Mouse (Mus musculus) thymus, postnatal 0 days (tissue): Measurements from ENCODE around the gene Taf8. TPM values are rescaled to one million over a fixed set of nuclear protein-coding genes. Genes with fewer than 3 reads are reported as not detected.

Experiments
- DNase-seq: peaks from one replicate; pipeline ENCODE4 v3.0.0-alpha.2; 2015; ENCODE audit warnings: low spot score
- polyA plus RNA-seq: library from polyadenylated mRNA; unstranded; fragments of >200 nt; fragmentation: Nextera tagmentation; extraction: Ambion mirVana; gene quantifications from 2 replicates; pipeline ENCODE4 v1.2.1, GENCODE M21; 2015

Taf8 gene
- polyA plus RNA-seq, 1 experiment from 2014 or later, result 28.0 TPM

- no peak for DNase-seq
Measured at GRCm38 (mm10) chr17:47490791-47491190, 11.3 kb downstream of the Taf8 start.

DNA sequence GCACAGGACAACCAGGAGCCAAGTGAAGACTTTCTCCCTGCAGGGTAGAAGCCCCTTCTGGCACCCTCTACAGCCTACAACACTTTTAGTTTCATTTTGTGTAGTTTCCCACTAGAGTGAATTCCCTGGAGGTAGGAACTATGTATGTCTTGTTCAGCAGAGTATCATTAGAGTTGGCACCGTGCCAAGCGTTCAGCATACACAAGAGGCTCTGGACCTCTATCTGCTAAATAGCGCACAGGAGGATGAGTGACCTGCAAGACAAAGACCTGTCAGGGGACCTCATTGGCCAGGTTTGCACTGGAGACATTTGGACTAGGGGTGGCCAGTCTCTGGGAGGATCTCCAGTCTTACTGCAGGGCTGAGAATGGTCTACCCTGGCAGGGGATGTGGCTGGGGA is 16.3 kb downstream of the Taf8 start:
- DNase-seq, result no peak

GRCm38 (mm10) chr17:47484993-47485392 is 17.1 kb downstream of the Taf8 start:
- no peak for DNase-seq

- DNase-seq, result no peak
Measured at GRCm38 (mm10) chr17:47484241-47484921, 17.7 kb downstream of the Taf8 start.

DNA sequence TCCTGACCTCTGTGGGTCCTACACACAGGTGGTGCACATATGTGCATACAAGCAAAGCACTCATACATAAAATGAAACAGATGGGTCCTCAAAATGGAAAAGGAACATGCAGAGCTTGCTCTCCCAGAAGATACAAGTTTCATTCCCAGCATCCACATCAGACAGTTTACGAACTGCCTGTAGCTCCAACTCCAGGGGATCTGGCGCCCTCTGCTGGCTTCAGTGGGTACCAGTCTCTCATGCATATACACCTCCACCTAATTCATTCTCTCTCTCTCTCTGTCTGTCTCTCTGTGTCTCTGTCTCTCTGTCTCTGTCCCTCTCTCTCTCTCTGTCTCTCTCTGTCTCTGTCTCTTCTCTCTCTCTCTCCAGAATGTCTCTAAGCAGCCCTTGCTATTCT is 19.7 kb downstream of the Taf8 start:
- peak; percentile 75 for DNase-seq

- DNase-seq, result no peak
Measured at GRCm38 (mm10) chr17:47479887-47480286, 22.2 kb downstream of the Taf8 start.

GRCm38 (mm10) chr17:47475714-47476113 is 26.4 kb downstream of the Taf8 start:
- peak; percentile 37 for DNase-seq

- DNase-seq, result no peak
Measured at GRCm38 (mm10) chr17:47475181-47475580, 26.9 kb downstream of the Taf8 start.

GRCm38 (mm10) chr17:47474250-47474649 is 27.8 kb downstream of the Taf8 start:
- no peak for DNase-seq

DNA sequence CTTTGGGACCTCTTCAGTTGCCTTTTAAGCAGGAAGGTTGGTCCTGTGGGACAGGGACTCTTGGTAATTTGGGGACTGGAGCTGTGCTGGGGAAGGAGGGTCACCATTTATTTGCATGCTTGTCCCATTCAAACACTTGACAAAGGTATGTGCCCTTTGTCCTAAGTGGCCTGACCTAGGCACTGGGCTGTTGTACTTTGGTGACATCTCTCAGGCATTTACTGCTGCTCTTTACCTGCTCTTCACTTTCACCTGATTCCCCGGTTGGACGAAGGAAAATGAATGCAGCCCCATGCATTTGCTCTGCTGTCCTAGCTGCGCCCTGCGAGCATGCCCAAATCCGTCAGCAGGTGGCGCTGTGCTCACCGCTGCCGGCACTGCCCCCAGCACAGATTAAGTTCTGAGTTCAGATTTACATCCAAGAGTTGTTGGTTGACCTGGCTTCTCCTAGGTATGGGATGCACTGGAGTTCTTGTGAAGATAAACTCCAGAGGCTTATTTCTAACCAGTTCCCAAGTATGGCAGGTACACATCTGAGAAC is 28.6 kb downstream of the Taf8 start:
- peak; percentile 70 for DNase-seq

DNA sequence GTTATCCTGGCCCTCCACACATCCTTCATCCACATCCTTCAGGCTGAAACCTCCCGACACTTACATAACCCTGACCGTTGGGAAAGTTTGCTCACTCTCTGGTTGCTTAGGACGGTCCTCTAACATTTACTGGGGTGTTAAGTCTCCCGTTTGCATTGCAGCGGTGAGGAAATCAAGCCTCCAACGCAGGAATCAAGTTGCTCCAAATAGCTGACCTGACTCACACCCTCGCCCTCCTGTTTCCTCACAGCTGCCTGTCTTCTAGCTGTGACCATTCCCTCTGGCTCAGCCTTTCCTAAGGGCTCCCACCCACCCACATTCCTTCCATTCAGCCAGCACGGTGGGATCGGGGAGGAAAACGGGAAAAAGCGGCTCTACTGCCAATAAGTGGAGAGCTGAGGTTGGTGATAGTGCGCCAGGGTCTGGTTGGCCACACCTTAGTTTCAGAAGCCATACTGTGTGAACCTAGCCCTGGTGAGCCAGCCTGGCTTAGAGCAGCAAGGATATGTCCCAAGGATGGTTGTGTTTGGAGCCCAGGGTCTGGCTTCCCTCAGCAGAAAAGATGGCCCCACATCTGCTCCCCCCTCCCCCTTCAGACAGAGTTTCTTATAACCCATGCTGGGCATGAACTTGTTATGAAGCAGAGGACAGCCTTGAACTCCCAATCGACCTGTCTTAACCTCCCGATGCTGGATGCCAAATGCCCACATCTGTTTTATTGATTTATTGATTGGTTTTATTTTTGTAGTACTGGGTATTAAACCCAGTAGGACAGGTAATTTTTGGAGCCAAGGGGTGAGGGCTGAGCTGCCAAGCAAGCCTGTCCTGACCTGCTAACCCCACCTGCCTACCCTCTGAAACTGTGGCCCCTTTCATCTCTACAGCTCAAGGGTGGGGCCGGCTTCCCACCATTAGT is 29.4 kb downstream of the Taf8 start:
- no peak for DNase-seq

GRCm38 (mm10) chr17:47470686-47471085 is 31.4 kb downstream of the Taf8 start:
- no peak for DNase-seq

DNA sequence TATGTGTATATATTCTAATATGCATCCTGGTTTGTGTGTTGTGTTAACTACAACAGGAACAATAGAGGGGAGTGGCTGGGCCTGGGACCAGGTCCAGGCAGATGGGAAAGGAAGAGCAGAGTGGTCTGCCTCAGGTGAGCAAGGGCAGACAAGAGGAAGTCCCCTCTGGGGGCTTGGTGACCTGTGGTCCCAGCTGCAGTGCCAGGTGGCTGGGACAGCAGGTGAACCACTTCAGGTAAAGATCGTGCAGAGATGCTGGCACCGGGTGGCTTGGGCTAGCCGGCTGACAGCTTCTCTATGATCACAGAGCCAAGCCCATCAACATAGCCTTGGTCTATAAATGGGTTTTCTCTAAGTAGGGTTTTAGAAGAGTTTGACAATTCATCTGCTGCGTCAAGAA is 32.0 kb downstream of the Taf8 start:
- DNase-seq, result no peak

GRCm38 (mm10) chr17:47469642-47470041 is 32.5 kb downstream of the Taf8 start:
- DNase-seq, result no peak

- DNase-seq, result peak; percentile 31
Measured at GRCm38 (mm10) chr17:47468466-47468865, 33.6 kb downstream of the Taf8 start.

DNA sequence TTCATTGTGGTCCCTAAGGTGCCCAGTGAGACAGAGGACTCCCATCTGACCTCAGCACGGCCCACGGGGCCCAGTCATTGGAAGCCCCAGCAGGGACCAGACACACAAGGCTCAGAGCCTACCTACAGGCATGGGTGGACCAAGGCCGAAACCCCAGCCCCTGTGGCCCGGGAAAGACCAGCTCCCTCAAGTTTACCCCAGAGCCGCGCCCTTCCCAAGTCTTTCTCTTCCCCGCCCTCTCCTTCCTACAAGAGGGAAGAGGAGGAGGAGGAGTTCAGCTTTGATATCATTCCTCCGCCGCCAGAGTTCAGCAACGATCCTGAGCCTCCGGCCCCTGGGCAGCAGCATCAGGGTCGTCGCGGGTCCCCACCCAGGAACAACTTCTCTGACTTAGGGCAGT is 34.0 kb downstream of the Taf8 start:
- DNase-seq, result no peak

- no peak for DNase-seq
Measured at GRCm38 (mm10) chr17:47467659-47468058, 34.4 kb downstream of the Taf8 start.

- no peak for DNase-seq
Measured at GRCm38 (mm10) chr17:47466284-47466683, 35.8 kb downstream of the Taf8 start.

DNA sequence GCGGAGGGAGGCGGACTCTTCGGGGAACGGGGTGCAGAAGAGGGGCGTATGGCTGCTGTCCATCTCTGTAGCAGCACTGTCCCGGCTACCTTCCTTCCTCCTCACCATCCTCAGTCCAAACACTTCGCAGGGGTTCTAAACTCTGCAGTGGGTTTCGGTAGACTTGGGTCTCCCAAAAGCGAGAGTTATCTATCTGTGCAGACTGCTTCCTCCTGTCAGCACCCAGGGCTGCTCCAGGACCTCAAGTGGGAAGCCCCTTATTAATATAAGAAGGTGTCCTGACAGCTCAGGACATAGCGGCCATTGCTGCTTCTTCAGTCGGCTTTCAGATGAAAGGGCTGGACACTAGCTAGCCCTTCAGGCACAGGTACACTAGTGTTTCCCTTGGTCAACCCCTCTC is 37.1 kb downstream of the Taf8 start:
- DNase-seq, result no peak

DNA sequence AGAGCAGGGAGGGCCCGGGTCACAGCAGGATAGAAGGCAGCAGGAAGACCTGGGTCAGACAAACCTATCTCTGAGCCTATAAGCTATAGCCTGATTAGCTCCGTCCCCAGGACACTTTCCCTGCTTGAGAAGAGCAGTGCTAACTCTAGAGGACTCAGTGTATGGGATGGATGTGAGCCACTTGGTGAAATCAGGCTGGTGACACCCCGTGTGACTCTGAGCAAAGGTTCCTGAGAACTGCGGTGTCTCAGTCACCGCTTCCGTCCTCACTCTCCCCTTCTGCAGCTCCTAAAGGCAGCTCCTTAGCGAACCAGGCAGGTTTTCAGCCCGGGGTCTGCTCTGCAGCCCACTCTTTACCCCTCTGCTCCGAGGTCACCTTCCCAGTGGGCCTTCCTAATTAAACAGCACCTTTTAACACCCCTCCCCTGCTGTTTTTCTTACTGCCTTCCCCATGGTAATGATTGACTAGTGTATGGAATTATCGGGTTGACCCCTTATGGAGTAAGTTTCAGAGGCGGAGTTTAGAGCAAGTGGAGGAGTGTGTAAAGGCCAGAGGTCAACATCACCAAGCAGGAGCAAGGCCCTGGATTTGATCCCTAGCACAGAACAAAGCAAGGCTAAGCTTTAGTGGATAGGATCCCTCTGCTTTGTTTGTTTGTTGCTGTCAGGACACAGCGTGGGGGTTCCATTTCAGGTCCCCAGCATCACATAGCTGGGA is 37.7 kb downstream of the Taf8 start:
- no peak for DNase-seq

GRCm38 (mm10) chr17:47462728-47463388 is 39.2 kb downstream of the Taf8 start:
- DNase-seq, result peak; percentile 52
